Mouse (Mus musculus) heart, adult 2 months (tissue): ENCODE measurements at regions not wholly inside any gene's neighbourhood (a gene's known extent, or its start where the extent isn't known, plus 50 kb on each side); places are given as distances from the start of the nearest gene placed in this dataset.

Experiments used
- DNase-seq, 2 experiments: peaks; one replicate each; pipeline ENCODE4 v3.0.0; 2021
- H3K27ac ChIP-seq: fragments of 200-600 bp; 2 replicates; pipeline ENCODE4 v1.8.1; 2022
- H3K27me3 ChIP-seq: fragments of 200-500 bp; 2 replicates; pipeline ENCODE4 v1.6.1; 2012; ENCODE audit warnings: mild to moderate bottlenecking, low read length, inconsistent platforms, mixed read lengths; ENCODE audit not compliant: control insufficient read depth, insufficient read depth
- H3K36me3 ChIP-seq: fragments of 200-500 bp; 2 replicates; pipeline ENCODE4 v1.6.1; 2012; ENCODE audit warnings: low read length, inconsistent platforms; ENCODE audit not compliant: control insufficient read depth, insufficient read depth
- H3K4me1 ChIP-seq: fragments of 200-500 bp; 2 replicates; pipeline ENCODE4 v1.6.1; 2011; ENCODE audit warnings: low read length; ENCODE audit not compliant: control insufficient read depth, insufficient read depth
- H3K4me3 ChIP-seq: fragments of 200-600 bp; 2 replicates; pipeline ENCODE4 v1.8.1; 2022
- H3K79me2 ChIP-seq: fragments of 200-500 bp; replicated peaks from 2 replicates; pipeline ENCODE4 v1.6.1; 2012; ENCODE audit warnings: mild to moderate bottlenecking, inconsistent platforms, low read length, moderate library complexity, mixed read lengths; ENCODE audit not compliant: control insufficient read depth, insufficient read depth
- H3K9ac ChIP-seq: fragments of 200-500 bp; 2 replicates; pipeline ENCODE4 v1.6.1; 2012; ENCODE audit warnings: low read depth, mild to moderate bottlenecking, control low read depth, inconsistent platforms, low read length, mixed read lengths
- CTCF ChIP-seq: fragments of 200-600 bp; IDR thresholded peaks from 2 replicates; pipeline ENCODE4 v1.8.1; 2022; ENCODE audit warnings: antibody characterized with exemption, mild to moderate bottlenecking, moderate library complexity
- EP300 ChIP-seq: fragments of 200-500 bp; IDR thresholded peaks from 2 replicates; pipeline ENCODE4 v1.6.1; 2011; ENCODE audit warnings: low read depth, low read length, control low read depth; ENCODE audit not compliant: insufficient read depth
- POLR2A ChIP-seq: fragments of 200-500 bp; IDR thresholded peaks from 2 replicates; pipeline ENCODE4 v1.6.1; 2011; ENCODE audit warnings: mild to moderate bottlenecking, low read depth, low read length, control low read depth; ENCODE audit not compliant: insufficient read depth
- WGBS: fragments of 180-500 bp; shearing (Covaris S2); methylation state at CpG from one replicate; pipeline ENCODE4 v1.1.7; 2018; 5-methylcytosine and 5-hydroxymethylcytosine counted together
- intact Hi-C: fragments of 180-260 bp; cut with DNase I; formaldehyde crosslinking; loops from one replicate; pipeline ENCODE4 v1.15.1; 2025

DNA sequence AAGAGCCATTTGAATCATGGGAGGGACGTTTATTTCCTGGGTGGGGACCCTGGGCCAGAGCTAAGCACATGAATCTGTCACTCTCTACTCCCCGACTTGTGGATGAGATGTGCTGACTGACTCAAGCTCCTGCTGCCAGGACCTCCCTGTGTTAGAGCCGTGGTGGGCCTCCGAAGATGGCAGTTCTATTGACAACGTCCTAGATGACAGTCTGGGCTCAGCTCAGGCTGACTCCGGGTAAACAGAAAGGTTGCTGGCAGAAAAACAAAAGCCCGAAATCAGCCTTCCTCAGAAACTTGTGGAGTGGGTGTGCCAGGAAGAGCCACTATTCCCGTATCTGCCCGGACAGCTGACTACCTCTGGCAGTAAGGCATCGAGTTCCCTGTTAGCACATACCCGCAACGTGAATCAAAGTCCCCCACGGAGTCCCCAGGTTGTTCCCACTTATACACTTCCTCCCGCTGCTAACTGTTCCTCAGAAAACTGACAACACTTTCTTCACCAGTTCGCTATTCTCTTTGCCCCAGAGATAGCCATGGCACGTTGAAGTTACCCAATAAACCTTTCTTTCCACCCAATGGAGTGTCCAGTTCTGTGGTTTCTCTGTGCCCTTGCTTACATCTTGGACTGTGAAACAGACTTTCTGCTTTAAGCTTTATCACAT lies 76.6 kb upstream of the Haao start:
- TF ChIP-seq EP300 (no peak), CTCF (no peak), POLR2A (no peak)
- intact Hi-C loops, result no loop called here
- H3K79me2 ChIP-seq, result no peaks in the 10 kb centered on the region
- peak overlapping the region; percentile 69 for H3K27ac ChIP-seq
- peaks cover 4% of the 10 kb centered on the region for H3K4me1 ChIP-seq
- no peak overlapping the region for H3K9ac ChIP-seq
- DNase-seq, result no peak
- no peaks in the 10 kb centered on the region for H3K27me3 ChIP-seq
- H3K36me3 ChIP-seq, result no peaks in the 10 kb centered on the region
- no peak overlapping the region for H3K4me3 ChIP-seq
- 41% methylated on average over 16 of the region's 16 CpGs for WGBS

GRCm38 (mm10) chr17:83920894-83921293 lies 73.1 kb upstream of the Haao start:
- no peak overlapping the region for H3K27ac ChIP-seq
- WGBS, result 78% methylated on average over 8 of the region's 8 CpGs
- intact Hi-C loops, result no loop called here

GRCm38 (mm10) chr17:83920225-83920624 lies 72.5 kb upstream of the Haao start:
- Histone ChIP-seq H3K27ac (no peak overlapping the region), H3K27me3 (no peaks in the 10 kb centered on the region), H3K36me3 (no peaks in the 10 kb centered on the region), H3K4me3 (no peak overlapping the region), H3K4me1 (peaks cover 29% of the 10 kb centered on the region), H3K9ac (no peak overlapping the region), H3K79me2 (no peaks in the 10 kb centered on the region)
- TF ChIP-seq CTCF (no peak), EP300 (no peak), POLR2A (no peak)
- DNase-seq, result no peak
- intact Hi-C loops, result no loop called here
- WGBS, result 71% methylated on average over 4 of the region's 4 CpGs

More at GRCm38 (mm10) chr17:83920894-83921293, 73.1 kb upstream of the Haao start:
- no peaks in the 10 kb centered on the region for H3K27me3 ChIP-seq
- no peak overlapping the region for H3K4me3 ChIP-seq
- H3K79me2 ChIP-seq, result no peaks in the 10 kb centered on the region
- no peak overlapping the region for H3K9ac ChIP-seq
- no peaks in the 10 kb centered on the region for H3K36me3 ChIP-seq
- TF ChIP-seq EP300 (no peak), CTCF (no peak), POLR2A (no peak)
- DNase-seq, result no peak
- H3K4me1 ChIP-seq, result peaks cover 27% of the 10 kb centered on the region

- Histone ChIP-seq H3K4me1 (peaks cover 26% of the 10 kb centered on the region), H3K27ac (peak overlapping the region; percentile 78), H3K4me3 (no peak overlapping the region), H3K27me3 (no peaks in the 10 kb centered on the region), H3K79me2 (no peaks in the 10 kb centered on the region), H3K9ac (no peak overlapping the region), H3K36me3 (no peaks in the 10 kb centered on the region)
- WGBS, result 52% methylated on average over 9 of the region's 9 CpGs
- TF ChIP-seq POLR2A, result peak; percentile 60; the same call in 1 of the 2 replicates
- peak; percentile 85; the same call in 1 of the 2 replicates for TF ChIP-seq EP300
- peak; percentile 31 for TF ChIP-seq CTCF
- peak; percentile 57 to 74 for DNase-seq
- intact Hi-C loops, result no loop called here
Measured at GRCm38 (mm10) chr17:83918413-83919139, 70.8 kb upstream of the Haao start.

GRCm38 (mm10) chr17:83917781-83918180 lies 70.0 kb upstream of the Haao start:
- intact Hi-C loops, result no loop called here
- no peak for DNase-seq
- no peak overlapping the region for H3K9ac ChIP-seq
- peak overlapping the region; percentile 78 for H3K27ac ChIP-seq
- H3K4me1 ChIP-seq, result peaks cover 26% of the 10 kb centered on the region
- H3K4me3 ChIP-seq, result no peak overlapping the region
- no peaks in the 10 kb centered on the region for H3K36me3 ChIP-seq
- no peaks in the 10 kb centered on the region for H3K27me3 ChIP-seq
- H3K79me2 ChIP-seq, result no peaks in the 10 kb centered on the region
- WGBS, result 51% methylated on average over 4 of the region's 4 CpGs
- TF ChIP-seq CTCF, result no peak
- TF ChIP-seq EP300, result no peak
- no peak for TF ChIP-seq POLR2A

DNA sequence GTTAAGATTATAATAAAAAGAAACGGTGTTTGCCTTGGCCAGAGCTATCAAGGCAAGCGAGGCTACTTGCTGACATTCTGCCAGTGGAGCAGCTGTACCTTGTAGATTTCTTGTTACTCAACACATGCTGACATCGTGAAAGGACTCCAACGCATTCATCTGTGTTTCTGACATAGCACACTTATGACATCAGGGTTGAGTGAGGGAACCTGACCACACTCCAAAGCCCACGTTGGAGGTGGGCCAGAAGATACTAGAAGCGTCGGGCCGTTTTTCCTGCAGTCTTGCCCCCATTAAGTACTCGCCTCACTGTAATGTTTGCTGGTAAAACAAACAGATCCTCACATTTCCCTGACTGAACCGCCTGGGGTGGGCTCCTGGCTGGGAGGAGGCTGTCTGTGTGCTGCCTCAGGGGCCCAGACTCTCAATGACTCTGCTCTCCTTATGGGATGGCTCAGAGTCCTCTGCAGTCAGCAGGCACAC lies 69.0 kb upstream of the Haao start:
- TF ChIP-seq EP300 (0 out of 2 replicates have a peak, but pooled peaks have one; percentile 45), CTCF (no peak), POLR2A (0 out of 2 replicates have a peak, but pooled peaks have one; percentile 16)
- Histone ChIP-seq H3K4me3 (no peak overlapping the region), H3K4me1 (peaks cover 28% of the 10 kb centered on the region), H3K36me3 (no peaks in the 10 kb centered on the region), H3K9ac (no peak overlapping the region), H3K79me2 (no peaks in the 10 kb centered on the region), H3K27ac (peak overlapping the region; percentile 71), H3K27me3 (no peaks in the 10 kb centered on the region)
- WGBS, result 9% methylated on average over 10 of the region's 10 CpGs
- peak; percentile 69 to 78 for DNase-seq
- intact Hi-C loops, result no loop called here
